Mouse (Mus musculus): ENCODE data around the gene L2hgdh. TPM values are rescaled to one million over a fixed set of nuclear protein-coding genes. Genes with fewer than 3 reads are reported as not detected.
"Not testable (repeated sequence)": the region's sequence is repeated elsewhere in the genome, so short reads cannot be mapped to it uniquely, and the experiment has no call there.

The L2hgdh gene
- polyA plus RNA-seq, 1 experiment from 2014 or later: 19.6 TPM

DNA sequence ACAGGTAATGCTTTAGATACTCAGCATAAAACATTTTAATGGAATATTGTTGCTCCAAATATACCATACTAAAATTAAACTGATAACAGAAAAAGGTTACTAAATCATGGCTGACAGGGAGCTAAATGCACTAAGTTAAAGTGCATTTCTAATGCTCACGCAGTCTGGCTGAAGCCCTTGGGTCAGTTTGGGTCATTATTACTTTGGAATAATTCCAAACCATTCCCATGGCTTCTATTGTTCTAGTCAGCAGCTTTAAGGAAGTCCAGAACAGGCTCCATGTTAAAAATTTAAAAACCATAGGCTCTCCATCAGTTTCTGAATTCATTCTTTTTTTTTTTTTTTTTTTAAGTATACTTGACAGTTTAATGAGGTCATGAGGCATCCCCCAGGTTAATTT is 50.5 kb downstream of the L2hgdh start:
- H3K4me2 ChIP-seq (ENCODE audit: low read depth, severe bottlenecking): no peak overlapping the region
- H3K36me3 ChIP-seq (ENCODE audit: control insufficient read depth, insufficient read depth, low read length): no peaks in the 10 kb centered on the region
- H3K9ac ChIP-seq (ENCODE audit: low read length): no peak overlapping the region
- no peaks in the 10 kb centered on the region for H3K9me3 ChIP-seq (ENCODE audit: control insufficient read depth, low read length)
- ATAC-seq (ENCODE audit: insufficient number of reproducible peaks, low FRiP score, low TSS enrichment, low read depth) (no peak), DNase-seq (ENCODE audit: low spot score) (no peak)
- no peak overlapping the region for H3K27ac ChIP-seq (replicated peaks; ENCODE audit: low read depth, low read length)
- no peaks in the 10 kb centered on the region for H3K27me3 ChIP-seq (ENCODE audit: control insufficient read depth, insufficient read depth, low read length)
- H3K4me1 ChIP-seq (ENCODE audit: control insufficient read depth, insufficient read depth, low read length): no peaks in the 10 kb centered on the region
- WGBS: 81% methylated on average over 1 of the region's 1 CpGs
- H3K4me3 ChIP-seq (ENCODE audit: low read depth, low read length): no peak overlapping the region

DNA sequence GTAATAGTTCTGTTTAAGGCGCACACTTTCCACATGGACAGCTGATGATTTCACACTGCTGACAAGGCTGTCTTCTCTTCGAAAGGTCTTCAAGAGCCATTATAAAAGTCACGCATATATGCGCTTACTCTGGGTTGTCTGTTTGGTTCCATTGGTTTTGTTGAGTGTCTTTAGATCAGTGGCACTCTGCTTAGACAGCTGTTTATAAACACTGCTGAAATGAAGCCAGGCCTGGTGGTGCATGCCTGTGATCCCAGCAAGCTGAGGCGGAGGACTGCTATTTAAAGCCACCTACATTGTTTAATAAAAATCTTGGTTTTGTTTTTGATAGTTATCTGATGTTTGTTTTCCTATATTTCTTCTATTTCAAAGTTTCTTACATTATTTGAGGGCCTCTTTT is 58.0 kb downstream of the L2hgdh start:
- Histone ChIP-seq H3K4me3 (ENCODE audit: low read depth, low read length) (no peak overlapping the region), H3K36me3 (ENCODE audit: control insufficient read depth, insufficient read depth, low read length) (no peaks in the 10 kb centered on the region; the same call in none of the 2 replicates), H3K27ac (replicated peaks; ENCODE audit: low read depth, low read length) (no peak overlapping the region), H3K9ac (ENCODE audit: low read length) (no peak overlapping the region), H3K27me3 (ENCODE audit: control insufficient read depth, insufficient read depth, low read length) (no peaks in the 10 kb centered on the region), H3K4me1 (ENCODE audit: control insufficient read depth, insufficient read depth, low read length) (no peaks in the 10 kb centered on the region), H3K4me2 (ENCODE audit: low read depth, severe bottlenecking) (no peak overlapping the region), H3K9me3 (ENCODE audit: control insufficient read depth, low read length) (no peaks in the 10 kb centered on the region)
- ATAC-seq (ENCODE audit: insufficient number of reproducible peaks, low FRiP score, low TSS enrichment, low read depth): no peak
- DNase-seq (ENCODE audit: low spot score): no peak
- 92% methylated on average over 5 of the region's 5 CpGs for WGBS

DNA sequence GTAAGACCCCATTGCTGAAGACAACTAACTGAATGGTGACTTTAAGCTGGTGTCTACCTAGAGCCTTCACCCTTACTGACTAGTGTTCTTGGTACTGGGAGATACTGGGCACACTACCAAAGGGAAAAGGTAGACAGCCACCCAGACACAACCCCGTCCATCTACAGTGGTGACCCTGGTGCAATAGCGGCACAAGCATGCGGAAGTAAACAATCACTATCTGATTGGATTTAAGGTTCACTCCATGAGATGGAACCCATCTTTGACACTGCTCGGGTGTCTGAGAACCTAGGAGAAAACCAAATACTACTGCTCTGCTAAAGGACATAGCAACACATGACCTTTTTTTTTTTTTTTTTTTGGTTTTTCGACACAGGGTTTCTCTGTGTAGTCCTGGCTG is 63.0 kb downstream of the L2hgdh start:
- Histone ChIP-seq H3K27me3 (ENCODE audit: control insufficient read depth, insufficient read depth, low read length) (no peaks in the 10 kb centered on the region), H3K4me3 (ENCODE audit: low read depth, low read length) (no peak overlapping the region), H3K27ac (replicated peaks; ENCODE audit: low read depth, low read length) (no peak overlapping the region), H3K9ac (ENCODE audit: low read length) (no peak overlapping the region), H3K36me3 (ENCODE audit: control insufficient read depth, insufficient read depth, low read length) (no peaks in the 10 kb centered on the region; the same call in none of the 2 replicates), H3K9me3 (ENCODE audit: control insufficient read depth, low read length) (no peaks in the 10 kb centered on the region), H3K4me1 (ENCODE audit: control insufficient read depth, insufficient read depth, low read length) (no peaks in the 10 kb centered on the region), H3K4me2 (ENCODE audit: low read depth, severe bottlenecking) (no peak overlapping the region)
- 90% methylated on average over 5 of the region's 5 CpGs for WGBS
- no peak for ATAC-seq (ENCODE audit: insufficient number of reproducible peaks, low FRiP score, low TSS enrichment, low read depth)
- no peak for DNase-seq (ENCODE audit: low spot score)

DNA sequence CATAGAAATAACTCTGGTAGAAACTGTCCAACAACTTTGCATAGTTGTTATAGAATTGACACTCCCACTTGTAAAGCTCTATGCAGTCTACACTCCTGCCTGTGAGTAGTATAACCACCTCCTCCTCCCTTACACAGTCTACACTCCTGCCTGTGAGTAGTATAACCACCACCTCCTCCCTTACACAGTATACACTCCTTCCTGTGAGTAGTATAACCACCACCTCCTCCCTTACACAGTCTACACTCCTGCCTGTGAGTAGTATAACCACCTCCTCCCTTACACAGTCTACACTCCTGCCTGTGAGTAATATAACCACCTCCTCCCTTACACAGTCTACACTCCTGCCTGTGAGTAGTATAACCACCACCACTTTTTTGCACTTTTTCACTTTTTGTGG is 70.7 kb downstream of the L2hgdh start:
- DNase-seq (ENCODE audit: low spot score): peak; percentile 27

DNA sequence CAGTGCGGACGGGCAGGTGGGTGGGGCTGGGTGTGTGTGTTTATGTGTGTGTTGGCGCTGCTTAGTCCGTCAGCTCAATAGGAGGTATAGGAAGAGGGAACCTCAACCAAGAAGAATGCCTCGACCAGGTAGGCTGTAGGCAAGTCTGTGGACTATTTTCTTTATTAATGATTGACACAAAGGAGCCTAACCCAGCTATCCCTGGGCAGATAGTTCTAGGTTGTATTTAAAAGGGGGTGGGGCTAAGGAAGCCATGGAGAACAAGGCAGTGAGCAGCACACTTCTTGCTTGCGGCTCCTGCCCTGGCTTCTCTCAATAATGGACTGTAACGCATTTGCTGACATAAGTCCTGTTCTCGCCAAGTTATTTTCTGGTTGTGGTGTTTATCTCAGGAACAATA is 75.2 kb downstream of the L2hgdh start:
- no peaks in the 10 kb centered on the region for H3K9me3 ChIP-seq (ENCODE audit: control insufficient read depth, low read length)
- no peak overlapping the region for H3K4me2 ChIP-seq (ENCODE audit: low read depth, severe bottlenecking)
- no peak for DNase-seq (ENCODE audit: low spot score)
- no peaks in the 10 kb centered on the region for H3K4me1 ChIP-seq (ENCODE audit: control insufficient read depth, insufficient read depth, low read length)
- H3K4me3 ChIP-seq (ENCODE audit: low read depth, low read length): no peak overlapping the region
- H3K9ac ChIP-seq (ENCODE audit: low read length): no peak overlapping the region
- no peak overlapping the region for H3K27ac ChIP-seq (replicated peaks; ENCODE audit: low read depth, low read length)
- H3K27me3 ChIP-seq (ENCODE audit: control insufficient read depth, insufficient read depth, low read length): no peaks in the 10 kb centered on the region
- WGBS: 93% methylated on average over 8 of the region's 8 CpGs
- no peaks in the 10 kb centered on the region; the same call in 1 of the 2 replicates for H3K36me3 ChIP-seq (ENCODE audit: control insufficient read depth, insufficient read depth, low read length)
- no peak for ATAC-seq (ENCODE audit: insufficient number of reproducible peaks, low FRiP score, low TSS enrichment, low read depth)

More for the DNA sequence above, 70.7 kb downstream of the L2hgdh start:
- peak; percentile 89 for ATAC-seq (ENCODE audit: insufficient number of reproducible peaks, low FRiP score, low TSS enrichment, low read depth)
- not testable (repeated sequence) for H3K4me2 ChIP-seq (ENCODE audit: low read depth, severe bottlenecking); H3K9ac ChIP-seq (ENCODE audit: low read length); H3K36me3 ChIP-seq (ENCODE audit: control insufficient read depth, insufficient read depth, low read length); H3K4me1 ChIP-seq (ENCODE audit: control insufficient read depth, insufficient read depth, low read length); H3K4me3 ChIP-seq (ENCODE audit: low read depth, low read length); H3K27ac ChIP-seq (replicated peaks; ENCODE audit: low read depth, low read length); H3K27me3 ChIP-seq (ENCODE audit: control insufficient read depth, insufficient read depth, low read length); H3K9me3 ChIP-seq (ENCODE audit: control insufficient read depth, low read length)

DNA sequence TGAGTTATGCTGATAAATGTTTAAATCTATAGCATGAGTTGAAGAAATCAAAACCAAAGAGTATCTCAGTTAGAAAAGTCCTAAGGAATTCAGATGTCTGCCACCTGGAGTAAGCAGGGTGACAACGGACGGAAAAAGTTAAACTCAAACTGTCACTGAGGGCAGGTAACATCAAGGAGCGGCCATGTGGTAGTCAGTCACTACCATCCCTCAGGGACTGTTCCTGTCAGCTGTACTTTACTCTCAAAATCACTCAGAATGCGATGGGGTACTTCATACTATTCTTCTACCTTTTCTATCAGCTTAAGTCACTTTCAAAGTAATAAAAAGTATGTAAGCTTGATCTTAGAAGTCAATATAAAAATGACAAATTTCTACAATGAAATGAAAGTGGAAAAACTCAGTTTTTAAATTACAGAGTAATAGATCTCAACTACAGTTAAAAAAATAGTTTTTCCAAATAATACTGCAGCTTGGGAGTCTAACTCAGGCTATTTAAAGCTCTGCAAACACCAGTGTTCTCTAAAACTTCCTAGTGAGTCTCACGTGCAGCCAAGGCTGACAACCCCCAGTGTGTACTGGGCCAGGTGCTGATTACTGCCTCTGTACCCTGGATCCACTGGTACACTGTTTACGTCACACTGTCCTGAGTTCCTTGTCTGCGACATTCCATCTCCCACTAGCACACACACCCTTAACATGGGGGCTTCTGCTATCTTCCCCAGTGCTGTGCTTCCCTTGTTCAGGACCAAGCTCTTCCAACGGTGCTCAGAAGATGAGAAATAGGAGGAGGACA is 78.7 kb downstream of the L2hgdh start:
- Histone ChIP-seq H3K4me2 (ENCODE audit: low read depth, severe bottlenecking) (no peak overlapping the region), H3K9ac (ENCODE audit: low read length) (no peak overlapping the region), H3K4me1 (ENCODE audit: control insufficient read depth, insufficient read depth, low read length) (no peaks in the 10 kb centered on the region), H3K9me3 (ENCODE audit: control insufficient read depth, low read length) (no peaks in the 10 kb centered on the region), H3K27me3 (ENCODE audit: control insufficient read depth, insufficient read depth, low read length) (no peaks in the 10 kb centered on the region), H3K36me3 (ENCODE audit: control insufficient read depth, insufficient read depth, low read length) (no peaks in the 10 kb centered on the region; the same call in 1 of the 2 replicates), H3K4me3 (ENCODE audit: low read depth, low read length) (no peak overlapping the region), H3K27ac (replicated peaks; ENCODE audit: low read depth, low read length) (no peak overlapping the region)
- DNase-seq (ENCODE audit: low spot score): no peak
- no peak for ATAC-seq (ENCODE audit: insufficient number of reproducible peaks, low FRiP score, low TSS enrichment, low read depth)
- 91% methylated on average over 8 of the region's 8 CpGs for WGBS

DNA sequence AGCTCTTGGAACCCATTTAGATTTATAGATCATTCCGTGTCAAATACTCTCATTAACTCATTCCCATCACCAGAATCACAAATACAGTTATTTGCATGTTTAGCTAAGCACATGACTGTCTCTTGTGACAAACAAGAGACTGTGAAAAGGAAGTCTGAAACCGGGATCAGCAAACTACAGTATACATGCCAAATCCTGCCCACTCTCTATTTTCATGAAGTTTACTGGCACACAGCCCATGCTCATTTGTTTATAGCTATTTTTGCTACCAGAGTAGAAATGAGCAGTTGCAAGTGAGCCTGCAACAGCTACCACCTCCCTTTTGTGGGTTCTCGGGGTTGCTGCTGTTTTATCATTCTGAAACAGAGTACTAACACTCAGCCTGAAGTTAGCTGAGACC is 79.8 kb downstream of the L2hgdh start:
- no peaks in the 10 kb centered on the region; the same call in 1 of the 2 replicates for H3K36me3 ChIP-seq (ENCODE audit: control insufficient read depth, insufficient read depth, low read length)
- no peaks in the 10 kb centered on the region for H3K4me1 ChIP-seq (ENCODE audit: control insufficient read depth, insufficient read depth, low read length)
- DNase-seq (ENCODE audit: low spot score) (no peak), ATAC-seq (ENCODE audit: insufficient number of reproducible peaks, low FRiP score, low TSS enrichment, low read depth) (no peak)
- H3K4me3 ChIP-seq (ENCODE audit: low read depth, low read length): no peak overlapping the region
- no peak overlapping the region for H3K27ac ChIP-seq (replicated peaks; ENCODE audit: low read depth, low read length)
- H3K9me3 ChIP-seq (ENCODE audit: control insufficient read depth, low read length): no peaks in the 10 kb centered on the region
- WGBS: 89% methylated on average over 3 of the region's 3 CpGs
- no peaks in the 10 kb centered on the region for H3K27me3 ChIP-seq (ENCODE audit: control insufficient read depth, insufficient read depth, low read length)
- H3K9ac ChIP-seq (ENCODE audit: low read length): no peak overlapping the region
- H3K4me2 ChIP-seq (ENCODE audit: low read depth, severe bottlenecking): no peak overlapping the region

DNA sequence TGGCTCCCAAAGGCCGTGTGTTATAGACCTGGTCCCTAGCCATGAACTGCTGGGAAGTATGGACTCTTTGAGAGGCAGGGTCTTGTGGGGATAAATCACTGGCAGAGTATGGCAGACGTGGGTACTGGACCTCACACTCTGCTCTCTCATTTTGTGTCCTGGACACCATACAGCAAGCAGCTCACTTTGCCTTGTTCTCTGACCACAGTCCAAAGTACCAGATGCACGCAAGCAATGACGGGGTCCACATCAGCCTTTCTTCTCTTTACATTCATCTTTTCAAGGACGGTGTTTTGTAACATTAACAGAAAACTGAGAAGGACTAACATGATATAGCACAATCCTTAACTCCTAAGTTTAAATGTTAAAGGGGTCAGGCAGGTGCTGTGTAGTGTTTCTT is 81.8 kb downstream of the L2hgdh start:
- 85% methylated on average over 5 of the region's 5 CpGs for WGBS
- Histone ChIP-seq H3K4me2 (ENCODE audit: low read depth, severe bottlenecking) (no peak overlapping the region), H3K4me1 (ENCODE audit: control insufficient read depth, insufficient read depth, low read length) (no peaks in the 10 kb centered on the region), H3K27me3 (ENCODE audit: control insufficient read depth, insufficient read depth, low read length) (no peaks in the 10 kb centered on the region), H3K27ac (replicated peaks; ENCODE audit: low read depth, low read length) (no peak overlapping the region), H3K36me3 (ENCODE audit: control insufficient read depth, insufficient read depth, low read length) (no peaks in the 10 kb centered on the region; the same call in 1 of the 2 replicates), H3K4me3 (ENCODE audit: low read depth, low read length) (no peak overlapping the region), H3K9me3 (ENCODE audit: control insufficient read depth, low read length) (no peaks in the 10 kb centered on the region), H3K9ac (ENCODE audit: low read length) (no peak overlapping the region)
- ATAC-seq (ENCODE audit: insufficient number of reproducible peaks, low FRiP score, low TSS enrichment, low read depth) (no peak), DNase-seq (ENCODE audit: low spot score) (no peak)
